Mouse (Mus musculus) spleen, adult 2 months (tissue): Measurements from ENCODE around the gene Aldh1l1.

ENCODE experiments used
- CTCF ChIP-seq: fragments of 200-500 bp; IDR thresholded peaks from 2 replicates; pipeline ENCODE4 v1.5.1; 2011; ENCODE audit warnings: mild to moderate bottlenecking, inconsistent platforms; ENCODE audit not compliant: insufficient read depth, insufficient read length, insufficient replicate concordance; ENCODE audit errors: extremely low read depth
- POLR2A ChIP-seq: fragments of 200-500 bp; IDR thresholded peaks from 2 replicates; pipeline ENCODE4 v1.6.1; 2011; ENCODE audit warnings: low read depth, low read length, inconsistent platforms

- TF ChIP-seq CTCF (no peak), POLR2A (no peak)
Observed at GRCm38 (mm10) chr6:90519375-90519774, 33.1 kb downstream of the Aldh1l1 start.
